Mouse (Mus musculus) lung, postnatal 36 days (tissue): ENCODE measurements at regions not wholly inside any gene's neighbourhood (a gene's known extent, or its start where the extent isn't known, plus 50 kb on each side); places are given as distances from the start of the nearest gene placed in this dataset.

Source experiments
- DNase-seq: peaks from one replicate; pipeline ENCODE4 v3.0.0; 2022; ENCODE audit warnings: mixed read lengths

DNA sequence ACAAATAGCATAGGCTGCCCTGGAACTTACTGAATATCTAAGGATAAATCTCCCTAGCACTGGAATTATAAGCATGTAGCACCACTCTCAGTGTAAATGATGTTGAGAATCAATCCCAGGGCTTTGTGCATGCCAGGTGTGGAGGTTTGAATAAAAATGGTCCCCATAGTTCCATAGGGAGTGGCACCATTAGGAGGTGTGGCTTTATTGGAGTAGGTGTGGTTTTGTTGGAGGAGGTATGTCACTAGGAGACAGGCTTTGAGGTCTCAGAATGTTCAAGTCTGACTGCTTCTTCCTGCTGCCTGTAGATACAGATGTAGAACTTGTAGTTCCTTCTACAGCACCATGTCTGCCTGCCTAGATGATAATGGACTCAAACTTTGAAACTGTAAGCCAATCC lies 217.8 kb downstream of the Rsl24d1 start:
- no peak for DNase-seq

DNA sequence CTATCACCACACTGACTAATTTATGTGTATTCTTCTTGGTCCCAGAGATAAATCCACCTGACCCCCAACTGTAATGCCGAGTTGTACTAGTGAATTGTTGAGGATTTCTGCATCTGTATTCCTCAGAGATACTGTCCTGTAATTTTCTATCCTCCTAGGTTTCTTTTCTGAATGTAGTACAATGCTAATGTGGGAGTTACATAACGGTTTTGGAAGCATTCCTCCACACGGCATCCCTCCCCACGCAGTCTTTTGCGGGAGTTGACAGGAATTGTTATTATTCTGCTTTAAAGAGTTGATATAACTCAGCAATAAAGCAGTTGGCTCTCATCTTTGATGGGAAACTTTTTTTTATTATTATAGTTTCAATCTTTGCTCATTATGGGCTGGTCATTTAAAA lies 222.8 kb downstream of the Rsl24d1 start:
- DNase-seq, result no peak

DNA sequence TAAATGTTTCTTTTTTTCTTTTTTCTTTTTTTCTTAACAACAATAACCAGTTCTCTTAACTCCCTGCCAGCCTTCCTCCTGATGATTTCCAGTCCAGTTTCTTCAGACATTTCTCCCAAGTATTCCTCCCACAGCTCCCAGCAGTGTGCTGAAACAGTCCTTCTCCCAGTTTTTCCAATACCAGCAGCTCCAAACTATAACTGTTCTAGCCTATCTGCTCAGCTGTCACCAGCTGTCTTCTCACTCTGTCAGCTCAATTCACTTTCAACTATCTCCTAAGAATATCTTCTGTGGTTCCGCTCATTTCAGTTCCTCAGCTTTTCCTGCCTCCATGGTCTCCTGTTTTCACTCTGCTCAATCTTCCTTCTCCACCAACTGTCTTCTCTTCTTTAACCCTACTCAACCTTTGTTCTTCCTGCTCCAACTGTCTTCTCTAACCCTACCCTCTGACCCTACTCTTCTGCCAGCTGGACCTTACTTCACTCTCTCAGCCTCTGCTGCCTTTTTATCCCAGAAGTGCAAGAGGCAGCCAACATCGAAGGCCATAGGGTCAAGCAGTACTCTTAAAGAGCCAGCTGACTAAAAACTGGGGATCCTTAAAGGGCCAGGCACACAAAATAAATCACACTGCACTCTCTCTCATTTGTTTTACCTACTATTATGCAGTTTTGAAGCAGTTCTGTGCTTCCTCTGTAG lies 224.0 kb downstream of the Rsl24d1 start:
- DNase-seq, result peak; percentile 61

GRCm38 (mm10) chr9:73355876-73356275 lies 242.7 kb downstream of the Rsl24d1 start:
- no peak for DNase-seq

- DNase-seq, result peak; percentile 11
Observed at GRCm38 (mm10) chr9:73358968-73359367, 245.7 kb downstream of the Rsl24d1 start.

DNA sequence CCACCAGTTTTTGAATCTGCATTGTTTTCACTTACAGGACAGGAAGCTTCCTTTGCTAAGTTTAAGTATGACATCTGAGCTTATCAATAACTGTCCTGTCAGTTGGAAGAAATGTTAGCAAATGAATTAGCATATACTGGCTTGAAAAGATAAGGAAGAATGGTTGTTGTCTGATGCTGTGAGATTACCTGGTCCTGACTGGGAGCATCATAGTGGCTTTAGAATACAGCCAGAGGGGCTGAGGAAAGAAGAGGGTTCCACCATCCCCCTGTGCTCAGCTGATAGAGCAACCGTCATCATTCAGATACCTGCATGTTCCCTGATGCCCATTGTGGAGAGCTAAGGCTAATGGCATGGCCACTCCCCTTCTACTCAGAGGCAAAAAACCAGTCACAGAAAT lies 267.5 kb downstream of the Rsl24d1 start:
- DNase-seq, result no peak

DNA sequence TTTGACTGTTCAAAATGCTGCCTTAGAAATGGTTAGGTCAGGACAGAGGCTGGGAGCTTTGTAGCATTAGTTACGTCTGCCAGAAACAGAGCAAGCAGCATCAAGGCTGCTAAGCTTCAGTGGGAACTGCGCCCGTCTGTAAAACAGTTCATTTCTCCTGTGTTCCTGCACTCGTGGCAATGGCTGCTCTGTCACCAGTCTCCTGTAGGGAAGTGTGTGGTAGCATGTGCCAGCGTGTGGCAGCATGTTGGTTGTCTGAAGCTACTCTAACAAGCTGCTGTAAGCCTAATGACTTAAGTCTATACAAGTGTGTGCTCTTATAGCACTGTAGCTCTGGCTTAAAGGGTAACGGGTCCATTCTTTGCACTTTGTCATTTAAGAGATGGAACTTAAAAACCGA lies 278.8 kb downstream of the Rsl24d1 start:
- DNase-seq, result no peak

- DNase-seq, result no peak
Observed at GRCm38 (mm10) chr9:73413367-73413930, 300.2 kb downstream of the Rsl24d1 start.

DNA sequence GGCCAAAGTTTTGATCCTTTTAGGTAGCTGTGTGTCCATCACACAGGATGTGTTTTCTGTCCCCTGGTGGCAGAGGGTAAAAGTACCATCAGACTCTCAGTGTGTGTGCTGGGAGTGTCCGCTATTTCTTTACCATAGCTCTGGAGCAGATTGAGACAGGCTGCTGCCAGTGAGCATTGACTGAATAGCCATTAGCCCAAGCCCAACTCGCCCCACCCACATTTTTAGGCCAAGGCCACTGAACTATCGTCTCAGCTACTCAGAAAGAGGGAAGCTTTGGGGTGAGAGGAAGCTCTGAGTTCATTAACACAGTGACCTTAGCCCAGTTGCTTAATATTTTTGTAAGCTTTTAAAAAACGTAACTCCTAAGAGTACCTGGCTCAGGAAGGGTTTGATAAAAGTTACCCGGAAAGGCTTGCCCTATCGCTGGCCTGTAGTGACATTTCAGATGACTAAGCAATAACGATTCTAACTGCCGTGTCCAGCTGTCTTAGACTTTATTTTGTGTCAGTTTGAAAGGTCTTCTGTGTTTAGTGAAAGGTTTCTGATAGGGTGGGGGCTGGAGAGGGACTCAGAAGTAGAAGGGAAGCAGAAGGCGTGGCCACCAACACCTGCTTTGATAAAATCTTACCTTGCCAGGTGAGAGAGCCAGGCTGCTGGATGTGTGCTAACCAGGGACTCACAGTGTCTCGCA lies 303.0 kb downstream of the Rsl24d1 start:
- DNase-seq, result peak; percentile 0
